8 mouse cellular contexts compared by ENCODE assay signal in the genomic region with DNA sequence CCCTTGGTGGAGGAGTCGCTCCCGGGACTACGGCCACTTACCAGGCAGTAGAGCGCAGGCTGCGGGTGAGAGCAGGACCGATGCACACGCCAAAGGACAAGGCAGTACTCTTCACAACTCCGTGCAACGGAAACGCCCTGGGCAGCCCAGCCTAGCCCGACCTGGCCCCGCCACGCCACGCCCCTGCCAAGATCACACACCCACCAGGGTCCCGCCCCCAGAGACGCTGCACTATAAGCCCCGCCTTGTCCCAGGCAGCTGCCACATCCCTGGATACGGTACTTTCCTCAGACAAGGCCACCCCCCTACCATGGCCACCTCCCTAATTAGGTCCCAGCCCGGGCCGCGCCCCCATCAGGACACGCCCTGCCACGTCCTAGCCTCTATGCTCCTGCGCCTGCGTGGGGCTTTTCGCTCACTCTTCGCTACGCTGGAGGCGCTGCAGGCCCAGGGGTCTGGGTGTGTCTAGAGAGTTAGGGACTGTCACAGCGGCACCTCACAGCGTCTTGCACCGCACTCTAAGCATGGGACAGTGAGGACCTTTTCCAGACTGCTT. TPM values are rescaled to one million over a fixed set of nuclear protein-coding genes. Genes with fewer than 3 reads are reported as not detected.
DNase-seq lines count a peak whose midpoint lies in the region; ATAC-seq and TF ChIP-seq lines count a peak whose summit lies in the region.

A gene (minus strand): TSS at position 363 of the 556 bp plus-strand sequence.
A gene (plus strand): TSS at position 406 of the 556 bp plus-strand sequence.

- peak; percentile 99 for DNase-seq in MN1 (ENCODE audit: low spot score)
- DNase-seq in cerebellum, adult 9-10 months: peak; percentile 90
- peak; percentile 95 for DNase-seq in hindbrain, embryonic 10.5 days (ENCODE audit: low spot score)
- DNase-seq in layer of hippocampus, adult 9-11 months: peak; percentile 96
- peak; percentile 100 for DNase-seq in lung, postnatal 0 days (ENCODE audit: low spot score)
- DNase-seq in ovary, postnatal 14 days (ENCODE audit: low spot score): peak; percentile 96
- DNase-seq in thymus, postnatal 14 days: peak; percentile 94

- H3K4me3 ChIP-seq in hindbrain, embryonic 10.5 days: peak within 1 kb of the TSS; percentile 68
- peak within 1 kb of the TSS; percentile 82 for H3K4me3 ChIP-seq in lung, postnatal 0 days (ENCODE audit: low read depth, low read length)

- H3K4me2 ChIP-seq in lung, postnatal 0 days (replicated peaks; ENCODE audit: low read depth, low read length): peak within 1 kb of the TSS; percentile 91

- no peak; the same call in 1 of the 2 replicates for TF ChIP-seq EP300 in lung, postnatal 0 days (IDR thresholded peaks at IDR 0.05)

- H3K36me3 ChIP-seq in hindbrain, embryonic 10.5 days: no peaks in the 10 kb centered on the region
- H3K36me3 ChIP-seq in lung, postnatal 0 days (ENCODE audit: insufficient read depth, low read length): no peaks in the 10 kb centered on the region

- ATAC-seq in frontal cortex, adult (ENCODE audit: low TSS enrichment): peak; percentile 76
- peak; percentile 99 for ATAC-seq in lung, postnatal 0 days

- peaks cover 18% of the 10 kb centered on the region; the same call in 1 of the 2 replicates for H3K27me3 ChIP-seq in hindbrain, embryonic 10.5 days (ENCODE audit: insufficient read depth, poor library complexity, severe bottlenecking)
- H3K27me3 ChIP-seq in lung, postnatal 0 days (replicated peaks; ENCODE audit: insufficient read depth, low read length): no peaks in the 10 kb centered on the region

- under 1% methylated on average over 32 of the region's 32 CpGs for WGBS in hindbrain, embryonic 10.5 days
- 1% methylated on average over 25 of the region's 32 CpGs for WGBS in lung, postnatal 0 days

- no peaks in the 10 kb centered on the region for H3K9me3 ChIP-seq in hindbrain, embryonic 10.5 days
- no peaks in the 10 kb centered on the region for H3K9me3 ChIP-seq in lung, postnatal 0 days (ENCODE audit: low read length)

- peak within 1 kb of the TSS; percentile 84 for H3K9ac ChIP-seq in lung, postnatal 0 days (replicated peaks; ENCODE audit: low read depth)

- TF ChIP-seq CTCF in lung, postnatal 0 days (IDR thresholded peaks at IDR 0.05): peak; percentile 87

- H3K27ac ChIP-seq in hindbrain, embryonic 10.5 days: peak within 1 kb of the TSS; percentile 86
- peak within 1 kb of the TSS; percentile 94 for H3K27ac ChIP-seq in lung, postnatal 0 days (ENCODE audit: low read length)

- H3K4me1 ChIP-seq in hindbrain, embryonic 10.5 days (replicated peaks): peaks cover 34% of the 10 kb centered on the region
- peaks cover 10% of the 10 kb centered on the region for H3K4me1 ChIP-seq in lung, postnatal 0 days (ENCODE audit: insufficient read depth, low read depth, low read length)

RNA-seq across cellular contexts. Expression of the first gene that starts in this region (rescaled TPM):
- polyA plus RNA-seq in hindbrain, embryonic 10.5 days (2016; fragmentation: Nextera tagmentation; extraction: Ambion mirVana): 115 and 120 TPM in 2 replicates
- 449 and 491 TPM in 2 replicates for polyA plus RNA-seq in lung, postnatal 0 days (2015; fragmentation: Nextera tagmentation; extraction: Ambion mirVana)

RNA-seq across cellular contexts. Expression of the second gene that starts in this region (rescaled TPM):
- 0.36 and 0.63 TPM in 2 replicates for polyA plus RNA-seq in hindbrain, embryonic 10.5 days (2016; fragmentation: Nextera tagmentation; extraction: Ambion mirVana)
- 6.9 and 8.0 TPM in 2 replicates for polyA plus RNA-seq in lung, postnatal 0 days (2015; fragmentation: Nextera tagmentation; extraction: Ambion mirVana)

Comparison
In these comparisons a context has a peak if more than half of its experiments do, and no peak if none do; other contexts are left out.
1. Peak in every context shown above with its lines: DNase-seq, ATAC-seq, H3K4me3 ChIP-seq and H3K27ac ChIP-seq.